Mouse (Mus musculus): ENCODE results near the gene Fastk. TPM values are rescaled to one million over a fixed set of nuclear protein-coding genes. Genes with fewer than 3 reads are reported as not detected.
"Not testable (repeated sequence)": the region's sequence is repeated elsewhere in the genome, so short reads cannot be mapped to it uniquely, and the experiment has no call there.

The Fastk gene
- polyA plus RNA-seq, 1 experiment from 2014 or later: 98.1 TPM

GRCm38 (mm10) chr5:24400362-24400761, 44.7 kb downstream of the Fastk start:
- Histone ChIP-seq H3K27me3 (replicated peaks) (no peaks in the 10 kb centered on the region), H3K36me3 (peaks cover 10% of the 10 kb centered on the region; the same call in 1 of the 2 replicates), H3K27ac (no peak overlapping the region), H3K4me1 (no peaks in the 10 kb centered on the region), H3K4me3 (replicated peaks) (no peak overlapping the region), H3K9me3 (no peaks in the 10 kb centered on the region), H3K4me2 (no peak overlapping the region), H3K9ac (no peak overlapping the region)
- 83% methylated on average over 11 of the region's 11 CpGs for WGBS
- ATAC-seq (ENCODE audit: insufficient read depth, low FRiP score, low read depth): no peak

DNA sequence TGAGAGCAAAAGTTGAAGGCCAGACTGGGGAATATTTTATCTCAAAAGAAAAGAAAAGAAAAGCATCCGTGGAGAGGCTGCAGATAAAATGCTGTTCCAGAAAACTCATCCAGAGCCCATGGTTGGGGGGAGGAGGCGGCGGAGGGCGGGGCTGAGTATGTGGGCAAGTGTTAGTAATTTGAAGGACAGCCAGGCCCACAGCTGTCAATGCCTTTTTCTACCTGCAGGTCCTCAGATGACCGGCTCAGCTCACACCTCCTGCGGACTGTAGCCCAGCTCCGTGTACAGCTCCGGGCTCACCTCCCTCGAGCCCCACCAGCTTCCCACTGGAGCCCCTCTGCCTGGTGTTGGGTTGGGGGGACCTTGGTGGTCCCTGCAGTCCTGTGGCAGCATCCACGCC, 45.4 kb downstream of the Fastk start:
- Histone ChIP-seq H3K9ac (no peak overlapping the region), H3K4me3 (replicated peaks) (no peak overlapping the region), H3K4me2 (no peak overlapping the region), H3K36me3 (peaks cover 10% of the 10 kb centered on the region; the same call in 1 of the 2 replicates), H3K27ac (no peak overlapping the region), H3K27me3 (replicated peaks) (no peaks in the 10 kb centered on the region), H3K9me3 (no peaks in the 10 kb centered on the region), H3K4me1 (peaks cover 5% of the 10 kb centered on the region; the same call in 1 of the 2 replicates)
- no peak for ATAC-seq (ENCODE audit: insufficient read depth, low FRiP score, low read depth)
- WGBS: 91% methylated on average over 10 of the region's 10 CpGs

DNA sequence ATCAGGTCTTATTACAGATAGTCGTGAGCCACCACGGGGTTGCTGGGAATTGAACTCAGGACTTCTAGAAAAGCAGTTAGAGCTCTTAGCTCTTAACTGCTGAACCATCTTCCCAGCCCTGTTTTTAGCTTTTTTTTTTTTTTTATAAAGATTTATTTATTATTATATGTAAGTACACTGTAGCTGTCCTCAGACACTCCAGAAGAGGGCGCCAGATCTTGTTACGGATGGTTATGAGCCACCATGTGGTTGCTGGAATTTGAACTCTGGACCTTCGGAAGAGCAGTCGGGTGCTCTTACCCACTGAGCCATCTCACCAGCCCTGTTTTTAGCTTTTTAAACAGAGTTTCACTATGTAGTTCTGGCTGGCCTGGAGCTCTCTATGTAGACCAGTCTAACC, 48.8 kb downstream of the Fastk start:
- not testable (repeated sequence) for H3K36me3 ChIP-seq; H3K4me2 ChIP-seq; H3K9ac ChIP-seq; ATAC-seq (ENCODE audit: insufficient read depth, low FRiP score, low read depth); H3K4me3 ChIP-seq (replicated peaks); H3K4me1 ChIP-seq; H3K27ac ChIP-seq; H3K27me3 ChIP-seq (replicated peaks); H3K9me3 ChIP-seq
- 84% methylated on average over 6 of the region's 6 CpGs for WGBS

GRCm38 (mm10) chr5:24394165-24394894, 50.8 kb downstream of the Fastk start:
- peak; percentile 97 for ATAC-seq (ENCODE audit: insufficient read depth, low FRiP score, low read depth)
- Histone ChIP-seq H3K9me3 (no peaks in the 10 kb centered on the region), H3K36me3 (no peaks in the 10 kb centered on the region), H3K27me3 (replicated peaks) (no peaks in the 10 kb centered on the region), H3K9ac (peak overlapping the region; percentile 44; the same call in 1 of the 2 replicates), H3K4me1 (peaks cover 9% of the 10 kb centered on the region; the same call in 1 of the 2 replicates), H3K4me2 (peak overlapping the region; percentile 75), H3K4me3 (replicated peaks) (peak overlapping the region; percentile 58), H3K27ac (peak overlapping the region; percentile 83)
- under 1% methylated on average over 36 of the region's 36 CpGs for WGBS

DNA sequence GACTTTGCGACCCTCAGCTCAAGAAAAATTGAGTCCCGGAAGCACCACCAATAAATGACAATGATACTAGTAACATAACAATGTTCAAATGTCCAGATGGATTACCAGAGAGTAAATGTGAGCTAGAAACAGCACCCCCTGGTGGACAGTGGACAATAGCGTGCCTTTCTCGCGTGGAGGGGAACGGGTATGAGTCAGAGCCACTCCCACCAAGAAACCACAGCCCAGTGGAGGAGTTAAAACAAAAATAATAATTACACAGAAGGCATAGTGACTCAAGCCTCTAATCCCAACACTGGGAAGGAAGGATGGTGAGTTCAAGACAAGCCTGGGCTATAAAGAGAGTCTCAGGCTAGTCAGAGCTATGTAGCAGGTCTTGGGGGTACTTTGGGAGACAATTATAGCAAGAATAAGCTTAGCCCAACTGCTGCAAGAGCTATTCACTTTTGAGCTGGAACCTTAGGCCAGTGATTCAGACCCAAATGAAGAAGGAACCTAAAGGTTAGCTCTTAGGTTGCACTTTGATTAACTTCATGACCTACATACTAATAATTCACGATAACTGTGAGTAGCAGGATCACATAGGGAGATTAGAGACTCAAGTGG, 51.6 kb downstream of the Fastk start, which contains the start of gene Abcb8:
Gene Abcb8 (plus strand): TSS at position 272 of the 606 bp plus-strand sequence.
- no peak for ATAC-seq (ENCODE audit: insufficient read depth, low FRiP score, low read depth)
- Histone ChIP-seq H3K9me3 (no peaks in the 10 kb centered on the region), H3K36me3 (no peaks in the 10 kb centered on the region), H3K27ac (peak within 1 kb of the TSS; percentile 83), H3K4me2 (peak within 1 kb of the TSS; percentile 75), H3K9ac (peak within 1 kb of the TSS; percentile 44; the same call in 1 of the 2 replicates), H3K4me1 (peaks cover 10% of the 10 kb centered on the region; the same call in 1 of the 2 replicates), H3K27me3 (replicated peaks) (no peaks in the 10 kb centered on the region), H3K4me3 (replicated peaks) (peak within 1 kb of the TSS; percentile 58)
- 23% methylated on average over 7 of the region's 7 CpGs for WGBS

DNA sequence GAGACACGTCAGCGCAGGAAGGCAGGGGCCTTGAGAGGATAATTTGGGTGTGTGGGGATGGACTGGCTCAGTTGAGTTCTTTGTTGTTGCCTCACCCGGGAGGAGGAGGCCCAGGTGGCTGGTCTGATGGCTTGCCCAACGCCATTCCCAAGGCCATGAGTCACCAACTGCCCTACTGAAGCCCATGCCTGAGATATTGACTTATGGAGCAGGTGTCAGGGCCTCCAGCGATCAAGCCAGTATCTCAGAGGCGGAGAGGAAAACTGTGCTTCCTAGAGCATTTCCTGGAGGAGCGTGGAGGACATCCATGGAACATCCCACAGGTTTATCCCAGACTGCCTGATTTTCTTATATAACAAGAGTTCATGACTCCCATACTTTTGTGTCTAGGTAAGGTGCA, 52.4 kb downstream of the Fastk start:
- ATAC-seq (ENCODE audit: insufficient read depth, low FRiP score, low read depth): no peak
- H3K4me2 ChIP-seq: no peak overlapping the region
- no peaks in the 10 kb centered on the region for H3K9me3 ChIP-seq
- no peaks in the 10 kb centered on the region for H3K36me3 ChIP-seq
- no peak overlapping the region for H3K4me3 ChIP-seq (replicated peaks)
- peaks cover 18% of the 10 kb centered on the region; the same call in 1 of the 2 replicates for H3K4me1 ChIP-seq
- WGBS: 68% methylated on average over 7 of the region's 7 CpGs
- H3K27ac ChIP-seq: peak overlapping the region; percentile 40; the same call in 1 of the 2 replicates
- H3K27me3 ChIP-seq (replicated peaks): 0 out of 2 replicates have a peak, but pooled peaks cover 4% of the 10 kb centered on the region
- no peak overlapping the region for H3K9ac ChIP-seq

DNA sequence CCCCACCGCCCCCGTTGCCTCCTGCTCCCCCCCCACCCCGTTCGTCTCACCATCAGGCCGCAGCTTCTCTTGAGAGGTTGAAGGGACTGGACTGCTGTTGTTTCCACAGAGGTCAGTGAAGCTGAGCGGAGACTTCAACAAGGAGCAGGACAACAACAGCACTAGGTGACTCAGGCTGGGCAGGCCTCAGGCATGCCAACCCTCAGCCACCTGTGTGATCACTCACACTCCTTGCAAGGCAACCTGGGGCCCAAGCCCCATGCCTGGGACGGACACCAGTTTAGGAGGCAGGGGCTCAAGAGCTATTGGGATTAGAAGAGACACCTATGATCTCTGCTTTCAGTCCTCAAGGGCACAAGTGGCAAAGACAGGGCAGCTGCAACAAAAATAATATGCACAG, 53.2 kb downstream of the Fastk start, which contains the start of gene Atg9b:
Gene Atg9b (minus strand): TSS at position 280 of the 400 bp plus-strand sequence.
- peak within 1 kb of the TSS; percentile 40; the same call in 1 of the 2 replicates for H3K27ac ChIP-seq
- peaks cover 9% of the 10 kb centered on the region for H3K27me3 ChIP-seq (replicated peaks)
- H3K4me2 ChIP-seq: no peak within 1 kb of the TSS
- peaks cover 24% of the 10 kb centered on the region for H3K4me1 ChIP-seq
- no peak within 1 kb of the TSS for H3K4me3 ChIP-seq (replicated peaks)
- no peak within 1 kb of the TSS for H3K9ac ChIP-seq
- no peak for ATAC-seq (ENCODE audit: insufficient read depth, low FRiP score, low read depth)
- no peaks in the 10 kb centered on the region for H3K9me3 ChIP-seq
- WGBS: 80% methylated on average over 7 of the region's 7 CpGs
- no peaks in the 10 kb centered on the region for H3K36me3 ChIP-seq

- no peaks in the 10 kb centered on the region for H3K36me3 ChIP-seq
- 78% methylated on average over 4 of the region's 4 CpGs for WGBS
- no peak overlapping the region for H3K9ac ChIP-seq
- peaks cover 19% of the 10 kb centered on the region for H3K4me1 ChIP-seq
- H3K27me3 ChIP-seq (replicated peaks): peaks cover 28% of the 10 kb centered on the region
- H3K27ac ChIP-seq: no peak overlapping the region
- no peak for ATAC-seq (ENCODE audit: insufficient read depth, low FRiP score, low read depth)
- H3K4me3 ChIP-seq (replicated peaks): no peak overlapping the region
- H3K9me3 ChIP-seq: no peaks in the 10 kb centered on the region
- H3K4me2 ChIP-seq: no peak overlapping the region
Observed at GRCm38 (mm10) chr5:24389658-24390020, 55.4 kb downstream of the Fastk start.

DNA sequence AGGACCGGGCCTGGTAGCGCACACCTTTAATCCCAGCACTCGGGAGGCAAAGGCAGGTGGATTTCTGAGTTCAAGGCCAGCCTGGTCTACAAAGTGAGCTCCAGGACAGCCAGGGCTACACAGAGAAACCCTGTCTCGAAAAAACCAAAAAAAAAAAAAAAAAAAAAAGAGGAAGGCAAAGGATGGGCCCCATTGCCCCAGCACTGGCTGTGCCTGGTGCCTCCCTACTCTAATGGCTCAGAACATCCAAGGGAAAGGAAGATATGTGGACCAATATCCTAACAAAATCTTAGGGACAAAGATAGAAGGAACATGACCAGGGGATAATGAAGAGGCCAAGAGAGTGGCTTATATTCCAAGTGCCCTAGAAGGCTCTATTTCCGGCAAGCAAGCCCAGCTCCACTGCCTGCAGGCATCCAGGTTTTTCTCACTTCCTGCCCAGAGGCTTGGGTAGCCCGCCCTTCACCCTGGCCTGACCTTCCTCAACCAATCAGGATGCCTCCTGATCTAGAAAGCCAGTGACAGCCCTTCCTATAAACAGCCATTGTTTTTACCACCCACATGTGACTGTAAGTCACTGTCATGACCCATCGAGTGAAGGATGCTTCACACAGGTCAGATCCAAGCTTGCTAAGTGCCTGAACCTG, 56.0 kb downstream of the Fastk start:
- H3K9me3 ChIP-seq: no peaks in the 10 kb centered on the region
- H3K4me1 ChIP-seq: peaks cover 18% of the 10 kb centered on the region
- no peak overlapping the region for H3K4me3 ChIP-seq (replicated peaks)
- no peak overlapping the region for H3K27ac ChIP-seq
- H3K36me3 ChIP-seq: no peaks in the 10 kb centered on the region
- ATAC-seq (ENCODE audit: insufficient read depth, low FRiP score, low read depth): no peak
- no peak overlapping the region for H3K4me2 ChIP-seq
- no peak overlapping the region for H3K9ac ChIP-seq
- H3K27me3 ChIP-seq (replicated peaks): peaks cover 28% of the 10 kb centered on the region
- 58% methylated on average over 7 of the region's 7 CpGs for WGBS

Other genes starting within 250 kb of the Fastk start
- 9.6 and 12.1 TPM in 2 replicates for gene Kcnh2, start 93.7 kb downstream of the Fastk start, polyA plus RNA-seq (2015; fragmentation: Nextera tagmentation; extraction: Ambion mirVana)
- gene Nos3, start 80.5 kb downstream of the Fastk start, polyA plus RNA-seq (2015; fragmentation: Nextera tagmentation; extraction: Ambion mirVana): 6.8 and 8.3 TPM in 2 replicates
- 2.0 and 2.5 TPM in 2 replicates for gene Atg9b, start 53.1 kb downstream of the Fastk start, polyA plus RNA-seq (2015; fragmentation: Nextera tagmentation; extraction: Ambion mirVana)
- 49.9 and 59.5 TPM in 2 replicates for gene Abcb8, start 51.6 kb downstream of the Fastk start, polyA plus RNA-seq (2015; fragmentation: Nextera tagmentation; extraction: Ambion mirVana)
- 0.18 TPM in 1 of 2 replicates, not detected in the other for gene Asic3, start 31.9 kb downstream of the Fastk start, polyA plus RNA-seq (2015; fragmentation: Nextera tagmentation; extraction: Ambion mirVana)
- gene Cdk5, start 21.8 kb downstream of the Fastk start, polyA plus RNA-seq (2015; fragmentation: Nextera tagmentation; extraction: Ambion mirVana): 37.3 and 41.2 TPM in 2 replicates
- 38.8 and 44.6 TPM in 2 replicates for gene Slc4a2, start 21.4 kb downstream of the Fastk start, polyA plus RNA-seq (2015; fragmentation: Nextera tagmentation; extraction: Ambion mirVana)
- 22.0 and 22.3 TPM in 2 replicates for gene Tmub1, start 2.6 kb upstream of the Fastk start, polyA plus RNA-seq (2015; fragmentation: Nextera tagmentation; extraction: Ambion mirVana)
- gene Agap3, start 6.9 kb upstream of the Fastk start, polyA plus RNA-seq (2015; fragmentation: Nextera tagmentation; extraction: Ambion mirVana): 35.9 and 37.7 TPM in 2 replicates
- 0.04 TPM in 1 of 2 replicates, not detected in the other for gene Gbx1, start 81.9 kb upstream of the Fastk start, polyA plus RNA-seq (2015; fragmentation: Nextera tagmentation; extraction: Ambion mirVana)
- 0.32 and 0.57 TPM in 2 replicates for gene Asb10, start 95.7 kb upstream of the Fastk start, polyA plus RNA-seq (2015; fragmentation: Nextera tagmentation; extraction: Ambion mirVana)
- 0.14 and 0.24 TPM in 2 replicates for gene 4931409K22Rik, start 111.5 kb upstream of the Fastk start, polyA plus RNA-seq (2015; fragmentation: Nextera tagmentation; extraction: Ambion mirVana)
- 85.9 and 90.0 TPM in 2 replicates for gene Abcf2, start 132.2 kb upstream of the Fastk start, polyA plus RNA-seq (2015; fragmentation: Nextera tagmentation; extraction: Ambion mirVana)
- 18.6 and 21.2 TPM in 2 replicates for gene Chpf2, start 141.5 kb upstream of the Fastk start, polyA plus RNA-seq (2015; fragmentation: Nextera tagmentation; extraction: Ambion mirVana)
- gene Smarcd3, start 179.1 kb upstream of the Fastk start, polyA plus RNA-seq (2015; fragmentation: Nextera tagmentation; extraction: Ambion mirVana): 22.2 and 25.1 TPM in 2 replicates
- 26.7 and 31.5 TPM in 2 replicates for gene Nub1, start 240.2 kb upstream of the Fastk start, polyA plus RNA-seq (2015; fragmentation: Nextera tagmentation; extraction: Ambion mirVana)